Mouse (Mus musculus): ENCODE results near the gene Gm40193.

DNA sequence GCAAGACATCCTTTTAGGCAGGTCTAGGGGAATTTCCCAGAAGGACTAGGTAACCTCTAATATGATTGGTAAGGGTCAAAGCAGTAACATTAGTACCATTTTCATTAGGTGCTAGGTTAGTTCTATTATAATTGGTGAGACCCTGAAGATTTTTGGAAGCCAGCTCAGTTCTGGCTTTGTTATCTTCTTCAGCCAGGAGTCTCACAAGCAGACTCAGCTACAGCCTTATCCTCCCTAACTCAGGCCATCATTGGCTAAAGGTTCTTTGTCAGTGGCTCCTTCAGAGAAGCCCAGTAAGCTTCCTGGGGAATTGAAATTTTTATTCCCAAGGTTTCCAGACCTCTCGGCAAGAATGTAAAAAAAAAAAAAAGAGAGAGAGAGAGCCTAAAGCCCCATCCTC, 14.3 kb downstream of the Gm40193 start:
- no peak for TF ChIP-seq CTCF (IDR thresholded peaks at IDR 0.05; ENCODE audit: low read depth, low read length)
- TF ChIP-seq TAL1 (conservative IDR thresholded peaks at IDR 0.05; ENCODE audit: low read depth, low read length) = no peak
- TF ChIP-seq POLR2AphosphoS5 (IDR thresholded peaks at IDR 0.05; ENCODE audit: insufficient replicate concordance, low read depth, low read length) = no peak

Measured in G1E (cell line).